Comparison of ENCODE assay signal across 27 mouse cellular contexts in genomic region chr19:29534030-29534429, GRCm38 (mm10). TPM values are rescaled to one million over a fixed set of nuclear protein-coding genes. Genes with fewer than 3 reads are reported as not detected.
DNase-seq lines count a peak whose midpoint lies in the region; ATAC-seq and TF ChIP-seq lines count a peak whose summit lies in the region.
"Had no signal": no experiment of that assay in that cellular context is flagged by ENCODE, and none has a peak within 500 bp of the region (broad histone marks: within the 10 kb centered on the region; RNA-seq: fewer than 3 reads in every experiment).

No protein-coding gene starts in this region.

- TF ChIP-seq CTCF in heart, adult 2 months (IDR thresholded peaks at IDR 0.05): no peak
- no peak for TF ChIP-seq CTCF in liver, adult 2 months (IDR thresholded peaks at IDR 0.05; ENCODE audit: low read depth, low read length)
- TF ChIP-seq CTCF in hindbrain, postnatal 0 days (IDR thresholded peaks at IDR 0.05; ENCODE audit: low read depth): no peak

- peak overlapping the region; percentile 59 for H3K27ac ChIP-seq in heart, adult 2 months
- no peak overlapping the region for H3K27ac ChIP-seq in heart, embryonic 11.5 days (ENCODE audit: low read depth, low read length)
- H3K27ac ChIP-seq in liver, adult 2 months (replicated peaks; ENCODE audit: insufficient read depth, low read depth, low read length): peak overlapping the region; percentile 13; the same call in 1 of the 2 replicates
- H3K27ac ChIP-seq in hindbrain, postnatal 0 days: no peak overlapping the region
- H3K27ac ChIP-seq: heart, embryonic 13.5 days; hindbrain, embryonic 12.5 days; kidney, postnatal 0 days; liver, embryonic 12.5 days had no signal

- H3K9ac ChIP-seq in heart, adult 2 months (ENCODE audit: low read depth, low read length): no peak overlapping the region
- H3K9ac ChIP-seq in heart, embryonic 11.5 days (ENCODE audit: low read depth, low read length): no peak overlapping the region
- no peak overlapping the region for H3K9ac ChIP-seq in liver, adult 2 months (ENCODE audit: low read depth, low read length)
- H3K9ac ChIP-seq in hindbrain, postnatal 0 days (replicated peaks; ENCODE audit: low read length): no peak overlapping the region
- H3K9ac ChIP-seq: heart, embryonic 13.5 days; hindbrain, embryonic 12.5 days; liver, embryonic 12.5 days; liver, postnatal 0 days had no signal

- intact Hi-C loops in heart, adult 2 months (cut with DNase I): no loop called here

- H3K4me3 ChIP-seq in heart, adult 2 months: no peak overlapping the region
- H3K4me3 ChIP-seq in heart, embryonic 11.5 days (ENCODE audit: low read depth, low read length): no peak overlapping the region
- H3K4me3 ChIP-seq in liver, adult 2 months (ENCODE audit: insufficient read depth, low read depth, low read length): no peak overlapping the region
- no peak overlapping the region for H3K4me3 ChIP-seq in hindbrain, postnatal 0 days (ENCODE audit: low read length)
- H3K4me3 ChIP-seq: heart, embryonic 13.5 days; hindbrain, embryonic 12.5 days; liver, embryonic 12.5 days had no signal

- WGBS in heart, adult 2 months: 39% methylated on average over 5 of the region's 5 CpGs
- 73% methylated on average over 5 of the region's 5 CpGs for WGBS in heart, embryonic 11.5 days (ENCODE audit: insufficient replicate concordance)
- 19% methylated on average over 5 of the region's 5 CpGs for WGBS in liver, adult 2 months
- WGBS in hindbrain, postnatal 0 days: 86% methylated on average over 5 of the region's 5 CpGs

- H3K9me3 ChIP-seq in heart, embryonic 11.5 days (replicated peaks; ENCODE audit: control insufficient read depth, low read length): no peaks in the 10 kb centered on the region
- H3K9me3 ChIP-seq in hindbrain, postnatal 0 days (ENCODE audit: low read length): no peaks in the 10 kb centered on the region
- H3K9me3 ChIP-seq: liver, embryonic 12.5 days had no signal

- H3K79me2 ChIP-seq in heart, adult 2 months (replicated peaks; ENCODE audit: control insufficient read depth, insufficient read depth, low read length): peaks cover 4% of the 10 kb centered on the region
- peaks cover 27% of the 10 kb centered on the region; the same call in 1 of the 2 replicates for H3K79me2 ChIP-seq in liver, adult 2 months (ENCODE audit: control insufficient read depth, insufficient read depth, low read length)

- TF ChIP-seq POLR2A in heart, adult 2 months (IDR thresholded peaks at IDR 0.05; ENCODE audit: insufficient read depth, low read depth, low read length): no peak
- no peak for TF ChIP-seq POLR2A in liver, adult 2 months (IDR thresholded peaks at IDR 0.05; ENCODE audit: extremely low read depth, insufficient read depth, low read length)

- DNase-seq in heart, adult 2 months: no peak
- DNase-seq in liver, adult 2 months (ENCODE audit: extremely low read depth, low read depth, low spot score): peak; percentile 87
- DNase-seq in liver: no peak
- peak; percentile 26 for DNase-seq in lung, postnatal 36 days
- DNase-seq in lung, postnatal 14 days: no peak
- DNase-seq in hindbrain, postnatal 0 days (ENCODE audit: low spot score): no peak
- DNase-seq: adrenal gland, adult 2 months; B cell, adult 2 months; cerebellum, adult 8-10 months; cerebellum, postnatal 25 days; gastrocnemius, postnatal 36 days; kidney, adult 8-10 months; layer of hippocampus, adult 9-11 months; liver, postnatal 0 days; right cerebral cortex, postnatal 25 days; spleen, adult 18-20 months; thymus, postnatal 14 days had no signal

- no peak for TF ChIP-seq EP300 in heart, adult 2 months (IDR thresholded peaks at IDR 0.05; ENCODE audit: insufficient read depth, low read depth, low read length)

- no peak for ATAC-seq in heart, embryonic 11.5 days (replicated peaks; ENCODE audit: insufficient number of reproducible peaks, low FRiP score, low TSS enrichment)
- ATAC-seq in hindbrain, postnatal 0 days: no peak
- ATAC-seq: activated CD4-positive, CD25-positive, alpha-beta regulatory T cell, adult 4 months; forebrain, embryonic 14.5 days; intestine, embryonic 16.5 days; liver, embryonic 12.5 days; liver, postnatal 0 days; midbrain, embryonic 16.5 days had no signal

- no peaks in the 10 kb centered on the region for H3K27me3 ChIP-seq in heart, adult 2 months (ENCODE audit: control insufficient read depth, insufficient read depth, low read length)
- H3K27me3 ChIP-seq in heart, embryonic 11.5 days (ENCODE audit: control insufficient read depth, insufficient read depth, low read length): no peaks in the 10 kb centered on the region
- H3K27me3 ChIP-seq in liver, adult 2 months (ENCODE audit: control insufficient read depth, insufficient read depth, low read length): no peaks in the 10 kb centered on the region
- no peaks in the 10 kb centered on the region for H3K27me3 ChIP-seq in hindbrain, postnatal 0 days (ENCODE audit: insufficient read depth, low read length)
- H3K27me3 ChIP-seq: heart, embryonic 13.5 days; hindbrain, embryonic 12.5 days; liver, embryonic 12.5 days had no signal

- H3K4me2 ChIP-seq in heart, embryonic 11.5 days: no peak overlapping the region
- no peak overlapping the region for H3K4me2 ChIP-seq in hindbrain, postnatal 0 days (ENCODE audit: low read depth, low read length)
- H3K4me2 ChIP-seq: heart, embryonic 13.5 days; hindbrain, embryonic 12.5 days; liver, embryonic 12.5 days; midbrain, embryonic 11.5 days had no signal

- H3K4me1 ChIP-seq in heart, adult 2 months (ENCODE audit: control insufficient read depth, insufficient read depth, low read length): peaks cover 4% of the 10 kb centered on the region
- no peaks in the 10 kb centered on the region for H3K4me1 ChIP-seq in heart, embryonic 11.5 days (ENCODE audit: control insufficient read depth, insufficient read depth, low read length)
- peaks cover 15% of the 10 kb centered on the region for H3K4me1 ChIP-seq in liver, adult 2 months (ENCODE audit: control insufficient read depth, insufficient read depth, low read length)
- H3K4me1 ChIP-seq in hindbrain, postnatal 0 days (ENCODE audit: insufficient read depth, low read length): no peaks in the 10 kb centered on the region
- H3K4me1 ChIP-seq: heart, embryonic 13.5 days; hindbrain, embryonic 12.5 days; liver, embryonic 12.5 days had no signal

- H3K36me3 ChIP-seq in heart, adult 2 months (ENCODE audit: control insufficient read depth, insufficient read depth, low read length): peaks cover 15% of the 10 kb centered on the region
- peaks cover 7% of the 10 kb centered on the region; the same call in 1 of the 2 replicates for H3K36me3 ChIP-seq in heart, embryonic 11.5 days (ENCODE audit: control insufficient read depth, insufficient read depth, low read length)
- peaks cover 5% of the 10 kb centered on the region for H3K36me3 ChIP-seq in liver, adult 2 months (ENCODE audit: control insufficient read depth, insufficient read depth, low read length)
- H3K36me3 ChIP-seq in hindbrain, postnatal 0 days (ENCODE audit: insufficient read depth, low read length): peaks cover 5% of the 10 kb centered on the region; the same call in 1 of the 2 replicates

RNA-seq across cellular contexts. Expression of gene Ric1, which starts 11.9 kb away (rescaled TPM):
- 10 to 100 TPM; 16.9 to 20.6 TPM for total RNA-seq in heart, adult 2 months (2021)
- polyA plus RNA-seq in heart, adult 2 months (2012; rRNA removed): 9.2 and 15.0 TPM in 2 replicates
- 6.5 and 8.7 TPM in 2 replicates for polyA plus RNA-seq in heart, embryonic 11.5 days (2014; fragmentation: Nextera tagmentation; extraction: Ambion mirVana)
- total RNA-seq in liver, adult 2 months (2014; rRNA removed): 39.3 and 41.5 TPM in 2 replicates
- 4.7 and 5.4 TPM in 2 replicates for polyA plus RNA-seq in liver, adult 2 months (2012; rRNA removed)
- total RNA-seq in hindbrain, postnatal 0 days (2014; rRNA removed): 29.1 and 39.5 TPM in 2 replicates
- 11.4 and 12.0 TPM in 2 replicates for polyA plus RNA-seq in hindbrain, postnatal 0 days (2015; fragmentation: Nextera tagmentation; extraction: Ambion mirVana)

Comparison
In these comparisons a context has a peak if more than half of its experiments do, and no peak if none do; other contexts are left out.
1. DNase-seq: peak in liver, adult 2 months (single experiment) and lung, postnatal 36 days (single experiment); none in heart, adult 2 months (0 of 2), liver (single experiment), lung, postnatal 14 days (single experiment) and hindbrain, postnatal 0 days (single experiment).
2. H3K27ac ChIP-seq: peak in heart, adult 2 months (single experiment) and liver, adult 2 months (single experiment); none in heart, embryonic 11.5 days (single experiment) and hindbrain, postnatal 0 days (single experiment).